12 mouse cellular contexts compared by ENCODE assay signal in the genomic region with DNA sequence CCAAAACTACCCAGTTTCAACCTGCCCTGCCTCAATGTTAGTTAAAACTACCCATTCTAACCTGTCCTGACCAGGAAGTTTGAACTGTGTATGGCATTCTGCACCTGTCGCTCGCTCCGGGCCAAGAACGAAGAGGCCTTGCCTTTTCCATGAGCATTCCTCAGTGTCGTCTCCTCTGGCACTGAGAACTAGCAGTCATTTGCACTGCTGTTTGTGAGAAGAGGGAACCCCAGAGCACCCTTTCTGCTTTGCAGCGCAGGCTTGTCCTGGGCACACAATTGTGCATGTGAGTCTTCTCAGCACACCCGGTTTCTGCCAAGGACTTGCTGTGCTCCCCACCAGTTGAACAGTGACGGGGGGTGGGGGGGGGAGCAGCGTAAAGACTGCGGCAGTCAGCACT. TPM values are rescaled to one million over a fixed set of nuclear protein-coding genes. Genes with fewer than 3 reads are reported as not detected.
DNase-seq lines count a peak whose midpoint lies in the region; ATAC-seq and TF ChIP-seq lines count a peak whose summit lies in the region.
"Had no signal": no experiment of that assay in that cellular context is flagged by ENCODE, and none has a peak within 500 bp of the region (broad histone marks: within the 10 kb centered on the region; RNA-seq: fewer than 3 reads in every experiment).

No protein-coding gene starts in this region.

- peak overlapping the region; percentile 54; the same call in 1 of the 2 replicates for H3K27ac ChIP-seq in heart, postnatal 0 days (ENCODE audit: low read depth)
- peak overlapping the region; percentile 46; the same call in 1 of the 2 replicates for H3K27ac ChIP-seq in limb, embryonic 12.5 days
- H3K27ac ChIP-seq in limb, embryonic 10.5 days = no peak overlapping the region
- H3K27ac ChIP-seq: intestine, embryonic 15.5 days had no signal

- TF ChIP-seq CTCF in heart, postnatal 0 days (IDR thresholded peaks at IDR 0.05; ENCODE audit: low read depth) = no peak

- WGBS in heart, postnatal 0 days = 48% methylated on average over 10 of the region's 10 CpGs
- WGBS in limb, embryonic 12.5 days = 72% methylated on average over 10 of the region's 10 CpGs
- WGBS in limb, embryonic 10.5 days = 84% methylated on average over 10 of the region's 10 CpGs

- H3K4me1 ChIP-seq in heart, postnatal 0 days (ENCODE audit: control insufficient read depth, insufficient read depth) = peaks cover 64% of the 10 kb centered on the region
- peaks cover 68% of the 10 kb centered on the region for H3K4me1 ChIP-seq in limb, embryonic 12.5 days (replicated peaks)
- H3K4me1 ChIP-seq in limb, embryonic 10.5 days = peaks cover 84% of the 10 kb centered on the region

- ATAC-seq in heart, postnatal 0 days (ENCODE audit: insufficient read depth, low read depth) = no peak
- ATAC-seq in limb, embryonic 12.5 days (ENCODE audit: insufficient number of reproducible peaks, insufficient read depth, low FRiP score, low TSS enrichment, low read depth) = no peak
- ATAC-seq: intestine, embryonic 15.5 days had no signal

- no peaks in the 10 kb centered on the region for H3K36me3 ChIP-seq in heart, postnatal 0 days (replicated peaks; ENCODE audit: control insufficient read depth, insufficient read depth, low read length)
- H3K36me3 ChIP-seq in limb, embryonic 12.5 days = no peaks in the 10 kb centered on the region
- H3K36me3 ChIP-seq in limb, embryonic 10.5 days = no peaks in the 10 kb centered on the region
- H3K36me3 ChIP-seq: G1E; intestine, embryonic 15.5 days had no signal

- H3K9me3 ChIP-seq in heart, postnatal 0 days (replicated peaks; ENCODE audit: control insufficient read depth, low read length) = no peaks in the 10 kb centered on the region
- no peaks in the 10 kb centered on the region for H3K9me3 ChIP-seq in limb, embryonic 12.5 days
- H3K9me3 ChIP-seq in limb, embryonic 10.5 days (replicated peaks) = no peaks in the 10 kb centered on the region
- H3K9me3 ChIP-seq: intestine, embryonic 15.5 days had no signal

- peak overlapping the region; percentile 1; the same call in 1 of the 2 replicates for H3K4me2 ChIP-seq in heart, postnatal 0 days (ENCODE audit: low read depth, low read length)
- no peak overlapping the region for H3K4me2 ChIP-seq in limb, embryonic 12.5 days
- H3K4me2 ChIP-seq: intestine, embryonic 15.5 days; midbrain, embryonic 11.5 days had no signal

- no peak overlapping the region for H3K4me3 ChIP-seq in heart, postnatal 0 days (ENCODE audit: low read depth, low read length)
- H3K4me3 ChIP-seq in limb, embryonic 12.5 days (replicated peaks) = no peak overlapping the region
- H3K4me3 ChIP-seq in limb, embryonic 10.5 days = no peak overlapping the region
- H3K4me3 ChIP-seq: intestine, embryonic 15.5 days had no signal

- intact Hi-C loops in gastrocnemius, postnatal 14 days (cut with DNase I; ENCODE audit: low total_unique reads) = no loop called here
- intact Hi-C loops in heart, postnatal 14 days (cut with DNase I) = no loop called here

- peak; percentile 58 for DNase-seq in gastrocnemius, postnatal 14 days
- DNase-seq in gastrocnemius, postnatal 10 days = no peak
- DNase-seq in heart, postnatal 0 days (ENCODE audit: low spot score) = no peak
- DNase-seq in heart, postnatal 14 days = no peak
- no peak for DNase-seq in limb, embryonic 10.5 days (ENCODE audit: low spot score)
- no peak for DNase-seq in layer of hippocampus, adult 9-11 months
- DNase-seq: cerebellum, postnatal 25 days; lung, postnatal 36 days had no signal

- peak overlapping the region; percentile 36 for H3K9ac ChIP-seq in heart, postnatal 0 days (replicated peaks; ENCODE audit: low read depth, low read length)
- no peak overlapping the region for H3K9ac ChIP-seq in limb, embryonic 12.5 days (replicated peaks)
- H3K9ac ChIP-seq: intestine, embryonic 15.5 days had no signal

- no peaks in the 10 kb centered on the region for H3K27me3 ChIP-seq in heart, postnatal 0 days (ENCODE audit: control insufficient read depth, insufficient read depth, low read length)
- H3K27me3 ChIP-seq in limb, embryonic 12.5 days = no peaks in the 10 kb centered on the region
- H3K27me3 ChIP-seq in limb, embryonic 10.5 days (ENCODE audit: low read depth, poor library complexity, severe bottlenecking) = no peaks in the 10 kb centered on the region
- H3K27me3 ChIP-seq: intestine, embryonic 15.5 days had no signal

- TF ChIP-seq EP300 in heart, postnatal 0 days (IDR thresholded peaks at IDR 0.05; ENCODE audit: low read depth) = no peak

RNA-seq across cellular contexts. Expression of a gene that starts 15.6 kb away (rescaled TPM):
- 10 to 100 TPM; 19.0 to 21.1 TPM for total RNA-seq in gastrocnemius, postnatal 14 days (2021)
- 10 to 100 TPM; 32.0 to 42.1 TPM for total RNA-seq in gastrocnemius, postnatal 10 days (2021)
- total RNA-seq in heart, postnatal 0 days (2014; rRNA removed; ENCODE audit: low replicate concordance) = 40.2 and 53.7 TPM in 2 replicates
- 5.5 and 6.0 TPM in 2 replicates for polyA plus RNA-seq in heart, postnatal 0 days (2015; fragmentation: Nextera tagmentation; extraction: Ambion mirVana)
- total RNA-seq in heart, postnatal 14 days (2021) = 10 to 100 TPM; 23.4 to 23.6 TPM
- 35.7 and 41.6 TPM in 2 replicates for polyA plus RNA-seq in limb, embryonic 12.5 days (2016; fragmentation: Nextera tagmentation; extraction: Ambion mirVana)
- polyA plus RNA-seq in limb, embryonic 10.5 days (2016; fragmentation: Nextera tagmentation; extraction: Ambion mirVana) = 22.7 and 29.6 TPM in 2 replicates
- polyA plus RNA-seq: G1E had no signal
